Mouse (Mus musculus): Measurements from ENCODE around the gene Slc22a23.

The Slc22a23 gene

DNA sequence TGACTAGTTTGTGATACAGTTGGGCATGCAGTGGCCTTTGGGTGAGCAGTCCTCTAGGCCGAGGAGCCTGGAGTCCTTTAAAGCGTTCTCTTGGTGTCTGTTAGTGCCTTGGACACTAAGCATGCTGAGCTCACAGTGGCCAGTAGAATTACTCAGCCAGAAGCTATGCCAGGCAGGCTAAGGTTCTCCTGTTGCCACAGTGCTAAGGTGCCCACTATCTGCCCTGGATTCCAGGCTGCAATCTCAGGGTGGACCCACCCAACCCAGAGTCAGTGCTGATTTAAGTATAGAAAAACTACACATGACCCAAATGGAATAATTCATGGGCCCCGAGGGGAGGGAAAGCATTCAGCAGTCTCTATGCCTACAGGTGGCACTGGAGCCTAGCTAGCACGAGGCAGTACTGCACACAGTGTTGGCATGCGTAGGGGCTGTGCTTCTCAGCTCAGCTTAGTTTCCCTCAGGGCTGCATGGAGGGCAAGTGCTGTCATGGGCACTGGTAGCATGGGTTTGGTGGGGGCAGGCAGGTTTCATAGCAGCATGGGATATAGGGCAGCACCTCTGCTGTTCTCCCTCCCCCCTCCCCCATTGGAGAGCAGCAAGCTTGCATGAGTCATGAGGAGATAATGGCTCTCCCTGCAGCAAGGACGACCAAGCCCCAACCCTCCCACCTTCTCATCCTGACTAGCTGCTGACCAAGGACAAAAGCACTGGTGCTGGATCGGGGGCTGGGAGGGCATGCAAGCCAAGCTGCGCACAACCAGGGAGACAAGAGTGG, 152.4 kb downstream of the Slc22a23 start:
- in situ Hi-C loops (cut with MboI, MseI): loop anchor here in 1 of 2 experiments (5.0 kb wide), 1 partner anchor 670 kb away; no protein-coding TSS in a partner anchor

- in situ Hi-C loops (cut with MboI, MseI): loop anchor here in 1 of 2 experiments (10.0 kb wide), 1 partner anchor 677 kb away; no protein-coding TSS in a partner anchor
Observed at GRCm38 (mm10) chr13:34187571-34187970, 157.4 kb downstream of the Slc22a23 start.

GRCm38 (mm10) chr13:34185371-34185770, 159.6 kb downstream of the Slc22a23 start:
- in situ Hi-C loops (cut with MboI, MseI): loop anchor here in 1 of 2 experiments (10.0 kb wide), 1 partner anchor 679 kb away; no protein-coding TSS in a partner anchor

GRCm38 (mm10) chr13:34181624-34182023, 163.4 kb downstream of the Slc22a23 start:
- in situ Hi-C loops (cut with MboI, MseI): loop anchor here in 1 of 2 experiments (10.0 kb wide), 1 partner anchor 683 kb away; no protein-coding TSS in a partner anchor

DNA sequence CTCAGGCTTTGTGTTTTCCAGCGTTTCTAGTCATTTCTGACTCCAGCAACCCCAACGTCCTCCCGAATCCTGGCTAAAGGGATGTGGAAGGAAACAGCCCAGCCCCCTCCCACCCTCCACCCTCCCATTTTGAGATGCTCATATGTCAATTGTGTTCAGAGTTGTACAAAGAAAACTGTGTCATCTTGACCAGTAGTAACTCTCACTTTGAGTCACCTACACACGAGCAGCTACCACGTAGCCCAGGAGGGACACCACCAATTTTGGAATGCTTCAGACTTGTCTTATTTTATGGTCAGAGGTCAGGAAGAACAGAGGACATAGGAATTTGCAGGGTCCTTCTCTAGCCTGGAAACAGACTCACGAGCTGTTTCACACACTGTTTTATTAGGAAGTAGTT, 171.0 kb downstream of the Slc22a23 start:
- in situ Hi-C loops (cut with MboI, MseI): no loop called here

GRCm38 (mm10) chr13:34163304-34163975, 181.5 kb downstream of the Slc22a23 start:
- in situ Hi-C loops (cut with MboI, MseI): no loop called here

- in situ Hi-C loops (cut with MboI, MseI): no loop called here
Observed at GRCm38 (mm10) chr13:34162491-34163303, 182.3 kb downstream of the Slc22a23 start, which contains the start of gene Psmg4. Gene Psmg4 (plus strand): TSS chr13:34162964.

GRCm38 (mm10) chr13:34159926-34160325, 185.1 kb downstream of the Slc22a23 start:
- in situ Hi-C loops (cut with MboI, MseI): loop anchor here in 1 of 2 experiments (5.0 kb wide), 1 partner anchor 118 kb away; no protein-coding TSS in a partner anchor

DNA sequence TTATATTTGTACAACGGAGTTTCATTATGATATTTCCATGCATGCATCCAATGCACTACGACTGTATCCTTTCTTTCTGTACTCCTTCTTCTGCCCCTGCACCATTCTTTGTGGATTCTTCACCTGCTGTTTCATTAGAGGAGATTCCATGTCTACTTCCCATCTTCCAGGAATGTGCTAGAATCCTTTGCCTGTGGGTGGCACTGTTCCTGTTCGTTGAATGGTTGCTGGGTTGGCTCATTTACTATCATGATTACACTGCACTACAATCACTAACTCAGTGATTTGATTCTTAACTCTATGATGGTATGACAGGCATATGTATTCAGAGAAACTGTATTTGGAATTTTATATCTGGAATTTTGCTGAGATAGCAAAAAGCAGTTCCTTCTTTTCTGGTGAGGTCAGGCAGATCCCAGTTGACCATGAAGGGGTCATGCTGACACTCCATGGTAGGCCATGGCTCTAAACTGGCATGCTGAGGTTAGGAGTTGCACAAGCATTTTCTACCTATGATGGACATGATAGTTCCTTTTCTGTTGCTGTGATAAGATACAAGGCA, 187.3 kb downstream of the Slc22a23 start:
- in situ Hi-C loops (cut with MboI, MseI): loop anchor here in 1 of 2 experiments (5.0 kb wide), 1 partner anchor 115 kb away; no protein-coding TSS in a partner anchor

- in situ Hi-C loops (cut with MboI, MseI): loop anchor here in 1 of 2 experiments (5.0 kb wide), 1 partner anchor 115 kb away; no protein-coding TSS in a partner anchor
Observed at GRCm38 (mm10) chr13:34156840-34157185, 188.2 kb downstream of the Slc22a23 start.

- in situ Hi-C loops (cut with MboI, MseI): loop anchor here in 1 of 2 experiments (5.0 kb wide), 1 partner anchor 114 kb away; no protein-coding TSS in a partner anchor
Observed at GRCm38 (mm10) chr13:34156133-34156839, 188.7 kb downstream of the Slc22a23 start.

- in situ Hi-C loops (cut with MboI, MseI): loop anchor here (5.0 kb wide), 2 partner anchors 103 to 113 kb away; no protein-coding TSS in a partner anchor
Observed at GRCm38 (mm10) chr13:34154931-34155272, 190.1 kb downstream of the Slc22a23 start.

GRCm38 (mm10) chr13:34154217-34154930, 190.6 kb downstream of the Slc22a23 start:
- in situ Hi-C loops (cut with MboI, MseI): loop anchor here in 1 of 2 experiments (5.0 kb wide), 1 partner anchor 102 kb away; no protein-coding TSS in a partner anchor

DNA sequence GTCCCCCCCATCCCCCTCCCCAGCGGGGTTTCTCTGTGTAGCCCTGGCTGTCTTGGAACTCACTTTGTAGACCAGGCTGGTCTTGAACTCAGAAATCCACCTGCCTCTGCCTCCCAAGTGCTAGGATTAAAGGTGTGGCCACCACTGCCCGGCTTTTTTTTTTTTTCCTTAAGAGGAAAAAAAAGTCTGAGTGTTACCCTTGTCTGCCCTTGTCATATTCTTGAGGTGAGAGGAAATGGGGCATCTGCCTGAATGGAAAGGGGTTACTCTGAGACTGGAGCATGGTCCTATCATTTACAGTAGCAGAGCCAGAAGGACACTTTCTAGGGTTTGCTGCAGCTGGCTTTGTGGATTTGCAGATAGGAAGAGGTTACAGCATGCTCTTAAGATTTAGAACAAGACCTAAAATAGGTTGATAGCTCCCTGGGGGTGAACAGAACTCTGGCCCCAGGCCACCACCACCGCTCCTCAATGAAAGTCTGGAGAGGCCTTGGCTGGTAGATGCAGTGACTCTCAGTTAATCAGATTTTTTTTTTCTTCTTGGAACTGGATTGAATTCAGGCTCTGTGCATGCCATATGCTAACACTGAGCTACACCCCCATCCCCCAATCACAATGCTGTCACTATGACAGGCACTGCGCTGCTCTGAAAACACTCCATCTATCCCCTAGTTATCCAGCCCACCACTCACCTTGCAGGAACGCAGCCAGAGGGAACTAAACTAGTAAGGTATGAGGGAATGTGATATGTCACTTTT, 191.5 kb downstream of the Slc22a23 start:
- in situ Hi-C loops (cut with MboI, MseI): loop anchor here in 1 of 2 experiments (5.0 kb wide), 1 partner anchor 101 kb away; no protein-coding TSS in a partner anchor

DNA sequence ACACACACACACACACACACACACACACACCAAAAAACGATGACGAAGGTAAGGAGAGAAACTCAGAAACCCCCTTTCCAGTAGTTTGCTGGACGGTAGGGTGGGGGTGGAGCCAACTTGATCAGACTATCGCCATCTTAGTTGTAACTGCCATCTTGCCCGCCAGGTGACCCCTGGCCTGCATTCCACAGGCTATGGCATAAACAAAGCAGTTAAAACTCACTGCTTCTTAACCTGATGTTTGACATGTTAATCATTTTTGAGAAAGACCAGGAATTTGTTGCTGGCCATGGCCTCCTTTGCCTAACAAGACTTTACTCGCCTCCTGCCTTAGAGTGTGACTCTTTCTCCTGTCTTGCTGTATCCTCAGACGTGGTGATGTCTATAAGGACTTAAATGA, 192.3 kb downstream of the Slc22a23 start:
- in situ Hi-C loops (cut with MboI, MseI): loop anchor here in 1 of 2 experiments (5.0 kb wide), 1 partner anchor 100 kb away; no protein-coding TSS in a partner anchor

- in situ Hi-C loops (cut with MboI, MseI): loop anchor here in 1 of 2 experiments (5.0 kb wide), 1 partner anchor 99 kb away; no protein-coding TSS in a partner anchor
Observed at GRCm38 (mm10) chr13:34151425-34151824, 193.6 kb downstream of the Slc22a23 start.

- in situ Hi-C loops (cut with MboI, MseI): loop anchor here in 1 of 2 experiments (5.0 kb wide), 1 partner anchor 98 kb away; no protein-coding TSS in a partner anchor
Observed at GRCm38 (mm10) chr13:34150271-34151027, 194.5 kb downstream of the Slc22a23 start.

Data from T-helper 17 cell (primary cell).